Mouse (Mus musculus): Measurements from ENCODE around the gene B9d2.

Gene B9d2

DNA sequence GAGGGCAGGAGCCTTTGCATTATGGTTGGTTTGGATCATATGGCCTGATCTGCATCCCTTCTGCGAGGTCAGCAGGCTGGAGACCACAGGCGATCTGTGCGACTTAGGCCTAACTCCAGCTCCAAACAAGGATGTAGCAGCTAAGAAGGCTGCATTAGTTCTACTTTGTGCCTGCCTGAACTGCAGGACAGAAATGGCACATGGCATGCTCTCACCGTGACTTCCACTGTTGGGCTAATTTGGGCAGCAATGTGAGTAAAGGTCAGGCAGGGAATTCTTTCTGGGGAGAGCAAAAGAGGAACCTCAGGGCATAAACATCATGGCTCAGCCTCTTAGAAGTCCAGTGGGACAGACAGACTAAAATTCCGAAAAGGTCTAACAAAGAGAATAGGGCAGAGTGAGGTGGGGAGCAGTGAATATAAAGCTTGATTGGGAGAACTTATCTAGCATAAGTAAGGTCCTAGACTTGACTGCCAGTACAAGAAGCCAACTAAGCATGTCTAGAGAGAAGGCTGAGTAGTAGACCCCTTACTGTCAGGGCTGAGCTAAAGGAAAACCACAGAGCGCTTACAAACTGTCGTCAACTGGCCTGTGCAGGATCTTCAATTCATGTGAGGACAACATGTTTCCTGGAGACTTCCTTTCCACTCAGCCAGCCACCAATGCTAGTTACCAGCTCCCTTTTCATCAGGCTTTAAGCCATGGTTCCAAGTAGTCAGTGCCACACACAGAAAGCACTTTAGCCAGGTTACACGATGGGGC is 50.9 kb downstream of the B9d2 start:
- DNase-seq (ENCODE audit: low spot score): no peak

DNA sequence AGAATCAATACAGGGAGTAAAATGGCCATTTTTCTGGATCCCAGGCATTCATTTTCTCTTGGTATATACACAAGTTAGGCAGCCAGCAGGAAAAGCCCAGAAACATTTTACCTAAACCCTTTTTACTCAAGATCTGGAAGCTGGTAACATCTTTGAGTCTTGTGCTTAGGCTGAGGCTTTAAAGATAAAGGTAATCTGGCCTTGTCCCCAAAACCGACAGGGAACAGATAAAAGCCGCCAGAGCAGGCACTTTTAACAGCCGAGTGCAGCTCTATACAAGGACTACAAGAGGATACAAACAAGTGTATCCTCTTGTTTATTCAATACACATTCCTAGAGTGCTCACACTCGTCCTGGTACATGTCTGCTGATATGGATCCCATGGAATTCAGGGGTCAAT is 54.4 kb downstream of the B9d2 start:
- no peak for DNase-seq (ENCODE audit: low spot score)
